Mouse (Mus musculus): ENCODE measurements around the gene Ascc2. TPM values are rescaled to one million over a fixed set of nuclear protein-coding genes. Genes with fewer than 3 reads are reported as not detected.

The Ascc2 gene
- polyA plus RNA-seq, 1 experiment = 18.0 TPM

DNA sequence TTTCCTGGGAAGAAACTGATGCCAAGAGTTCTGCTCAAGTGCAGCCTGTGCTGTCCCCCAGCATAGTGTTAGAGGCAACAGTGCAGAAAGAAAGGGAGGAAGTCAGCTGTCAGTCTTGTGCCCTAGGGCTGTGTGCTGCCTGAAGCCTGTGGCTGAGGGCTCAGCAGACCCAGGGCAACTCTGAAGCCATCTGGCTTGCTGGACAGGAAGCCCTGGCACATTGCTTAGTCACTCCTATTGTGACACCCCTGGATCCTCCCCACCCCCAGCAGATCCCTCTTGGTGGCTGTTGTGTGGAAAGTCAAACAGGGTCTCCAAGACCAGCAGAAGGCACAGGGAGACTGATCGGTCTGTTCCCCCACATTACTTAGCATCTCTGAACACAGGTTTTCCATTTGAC lies 37.0 kb downstream of the Ascc2 start:
- 100% methylated on average over 1 of the region's 1 CpGs for WGBS
- Histone ChIP-seq H3K27me3 (replicated peaks; ENCODE audit: control insufficient read depth, insufficient read depth, low read length) (no peaks in the 10 kb centered on the region), H3K36me3 (ENCODE audit: control insufficient read depth, insufficient read depth, low read length) (no peaks in the 10 kb centered on the region), H3K27ac (ENCODE audit: insufficient read depth, low read depth, low read length) (no peak overlapping the region), H3K4me3 (ENCODE audit: insufficient read depth, low read depth, low read length) (no peak overlapping the region), H3K4me1 (ENCODE audit: control insufficient read depth, insufficient read depth, low read length) (no peaks in the 10 kb centered on the region)
- TF ChIP-seq CTCF (conservative IDR thresholded peaks at IDR 0.05; ENCODE audit: insufficient read depth, insufficient read length, low read depth, low read length) (no peak), POLR2A (IDR thresholded peaks at IDR 0.05; ENCODE audit: low read depth, low read length) (no peak)
- no peak for DNase-seq

DNA sequence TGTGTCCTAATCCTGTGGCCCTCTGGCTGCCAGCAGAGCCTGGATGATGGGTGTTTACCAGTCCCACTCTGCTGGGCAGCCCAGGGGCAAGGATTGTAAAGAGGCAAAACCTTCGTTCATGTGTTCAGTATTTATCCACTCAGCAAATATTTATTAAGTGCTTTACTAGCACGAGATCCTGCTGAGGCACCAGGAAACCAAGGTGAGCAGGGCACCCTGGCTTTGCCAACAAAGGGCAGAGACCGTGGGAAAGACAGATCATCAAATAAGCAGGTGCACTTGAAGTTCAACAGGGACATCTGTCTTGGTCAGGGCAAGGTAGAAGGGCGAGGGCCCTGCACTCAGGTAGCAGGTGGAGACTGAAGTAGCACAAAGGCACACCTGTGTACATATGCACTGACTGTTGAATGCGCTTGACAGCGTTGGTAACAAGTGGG lies 37.6 kb downstream of the Ascc2 start:
- Histone ChIP-seq H3K4me3 (ENCODE audit: insufficient read depth, low read depth, low read length) (no peak overlapping the region), H3K36me3 (ENCODE audit: control insufficient read depth, insufficient read depth, low read length) (peaks cover 2% of the 10 kb centered on the region; the same call in 1 of the 2 replicates), H3K4me1 (ENCODE audit: control insufficient read depth, insufficient read depth, low read length) (no peaks in the 10 kb centered on the region), H3K27ac (ENCODE audit: insufficient read depth, low read depth, low read length) (no peak overlapping the region), H3K27me3 (replicated peaks; ENCODE audit: control insufficient read depth, insufficient read depth, low read length) (no peaks in the 10 kb centered on the region)
- DNase-seq = peak; percentile 50
- no peak for TF ChIP-seq CTCF (conservative IDR thresholded peaks at IDR 0.05; ENCODE audit: insufficient read depth, insufficient read length, low read depth, low read length)
- TF ChIP-seq POLR2A (IDR thresholded peaks at IDR 0.05; ENCODE audit: low read depth, low read length) = no peak
- 73% methylated on average over 6 of the region's 6 CpGs for WGBS

DNA sequence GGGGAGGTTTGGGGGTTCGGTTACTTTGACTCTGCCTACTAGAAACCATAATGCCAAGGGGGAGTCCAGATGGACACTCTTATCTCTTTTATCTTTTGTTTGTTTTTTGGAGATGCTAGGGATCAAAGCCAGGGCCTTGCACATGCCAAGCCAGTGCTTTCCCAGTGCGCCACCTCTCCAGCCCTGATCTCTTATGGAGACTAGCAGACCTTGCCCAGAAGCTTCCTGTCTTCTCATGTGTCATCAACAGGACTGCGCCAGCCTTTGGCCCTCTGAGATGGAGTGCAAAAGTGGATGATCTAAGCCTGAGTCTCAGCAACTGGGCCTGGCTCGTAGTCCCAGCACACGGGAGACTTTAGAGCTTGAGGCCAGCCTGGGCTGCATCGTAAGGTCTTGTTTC lies 38.1 kb downstream of the Ascc2 start:
- peaks cover 2% of the 10 kb centered on the region; the same call in 1 of the 2 replicates for H3K36me3 ChIP-seq (ENCODE audit: control insufficient read depth, insufficient read depth, low read length)
- WGBS = 97% methylated on average over 6 of the region's 6 CpGs

DNA sequence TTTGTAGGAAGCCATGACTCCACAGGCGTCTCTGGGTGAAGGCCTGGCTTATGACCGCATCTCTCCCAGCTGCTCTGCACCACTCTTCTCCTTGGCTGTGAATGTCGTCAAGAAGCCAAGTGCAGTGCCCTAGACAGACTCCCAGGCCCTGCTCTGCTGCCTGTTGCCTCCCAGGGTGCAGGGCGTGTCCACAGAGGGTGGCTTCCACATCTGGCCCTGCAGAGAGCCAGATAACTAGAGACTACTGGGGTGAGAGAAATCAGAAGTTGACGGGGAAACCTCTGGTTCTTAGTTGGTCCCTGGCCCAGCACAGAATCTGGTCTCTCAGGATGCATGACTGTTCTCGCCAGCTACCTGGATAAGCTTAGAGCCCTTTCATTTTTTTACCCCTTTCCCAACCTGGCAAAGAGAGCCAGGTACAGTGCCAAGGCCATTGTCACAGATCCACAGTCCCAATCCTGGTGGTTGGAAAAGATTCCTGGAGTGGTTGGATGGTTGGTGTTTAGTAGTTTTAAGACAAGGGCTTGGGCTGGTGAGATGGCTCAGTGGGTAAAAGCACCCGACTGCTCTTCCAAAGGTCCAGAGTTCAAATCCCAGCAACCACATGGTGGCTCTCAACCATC lies 39.8 kb downstream of the Ascc2 start:
- H3K27ac ChIP-seq (ENCODE audit: insufficient read depth, low read depth, low read length) = no peak overlapping the region
- H3K4me1 ChIP-seq (ENCODE audit: control insufficient read depth, insufficient read depth, low read length) = no peaks in the 10 kb centered on the region
- peaks cover 2% of the 10 kb centered on the region; the same call in 1 of the 2 replicates for H3K36me3 ChIP-seq (ENCODE audit: control insufficient read depth, insufficient read depth, low read length)
- TF ChIP-seq POLR2A (IDR thresholded peaks at IDR 0.05; ENCODE audit: low read depth, low read length) (no peak), CTCF (conservative IDR thresholded peaks at IDR 0.05; ENCODE audit: insufficient read depth, insufficient read length, low read depth, low read length) (no peak)
- no peak for DNase-seq
- H3K27me3 ChIP-seq (replicated peaks; ENCODE audit: control insufficient read depth, insufficient read depth, low read length) = no peaks in the 10 kb centered on the region
- H3K4me3 ChIP-seq (ENCODE audit: insufficient read depth, low read depth, low read length) = no peak overlapping the region
- 93% methylated on average over 7 of the region's 7 CpGs for WGBS

More for the DNA sequence above, 38.1 kb downstream of the Ascc2 start:
- no peak overlapping the region for H3K4me3 ChIP-seq (ENCODE audit: insufficient read depth, low read depth, low read length)
- H3K27me3 ChIP-seq (replicated peaks; ENCODE audit: control insufficient read depth, insufficient read depth, low read length) = no peaks in the 10 kb centered on the region
- no peak for DNase-seq
- H3K27ac ChIP-seq (ENCODE audit: insufficient read depth, low read depth, low read length) = no peak overlapping the region
- TF ChIP-seq CTCF (conservative IDR thresholded peaks at IDR 0.05; ENCODE audit: insufficient read depth, insufficient read length, low read depth, low read length) (no peak), POLR2A (IDR thresholded peaks at IDR 0.05; ENCODE audit: low read depth, low read length) (no peak)
- no peaks in the 10 kb centered on the region for H3K4me1 ChIP-seq (ENCODE audit: control insufficient read depth, insufficient read depth, low read length)

DNA sequence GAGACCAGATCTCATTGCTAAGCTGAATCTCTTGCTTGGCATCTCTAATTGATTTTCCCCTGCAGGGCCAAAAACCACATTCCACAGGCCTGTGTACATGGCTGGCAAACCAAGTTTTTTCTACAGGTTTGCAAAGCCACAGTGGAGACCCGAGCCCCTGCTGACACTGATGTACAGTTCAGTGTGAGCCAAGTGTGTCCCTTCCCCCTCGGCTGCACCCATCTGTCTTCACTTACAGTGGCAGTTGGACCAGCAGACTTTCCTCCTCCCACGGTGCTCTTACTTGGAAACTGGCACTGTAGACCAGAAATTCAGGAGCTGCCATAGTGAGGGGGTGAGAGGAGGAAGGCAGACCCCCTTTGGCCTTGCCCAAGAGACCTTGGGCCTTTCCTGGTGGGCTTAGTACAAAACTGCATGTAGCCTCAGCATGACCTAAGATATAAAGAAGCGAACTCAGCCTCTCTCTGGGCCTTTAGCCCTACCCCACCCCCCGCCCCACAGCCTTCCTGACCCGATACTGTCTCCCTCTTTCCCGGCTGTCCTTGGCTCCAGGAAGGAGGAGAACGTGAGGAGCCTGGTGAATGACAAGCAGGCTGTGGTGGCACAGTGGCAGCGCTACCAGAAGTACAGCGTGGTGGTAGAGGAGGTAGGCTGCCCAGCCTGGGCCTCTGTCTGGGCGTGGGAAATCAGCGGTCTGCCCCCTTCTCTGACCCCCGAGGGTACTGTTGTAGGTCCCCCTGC lies 41.3 kb downstream of the Ascc2 start:
- peaks cover 2% of the 10 kb centered on the region; the same call in 1 of the 2 replicates for H3K36me3 ChIP-seq (ENCODE audit: control insufficient read depth, insufficient read depth, low read length)
- DNase-seq = no peak
- no peaks in the 10 kb centered on the region for H3K4me1 ChIP-seq (ENCODE audit: control insufficient read depth, insufficient read depth, low read length)
- 73% methylated on average over 13 of the region's 13 CpGs for WGBS
- H3K27ac ChIP-seq (ENCODE audit: insufficient read depth, low read depth, low read length) = no peak overlapping the region
- H3K27me3 ChIP-seq (replicated peaks; ENCODE audit: control insufficient read depth, insufficient read depth, low read length) = no peaks in the 10 kb centered on the region
- TF ChIP-seq POLR2A (IDR thresholded peaks at IDR 0.05; ENCODE audit: low read depth, low read length) = no peak
- no peak for TF ChIP-seq CTCF (conservative IDR thresholded peaks at IDR 0.05; ENCODE audit: insufficient read depth, insufficient read length, low read depth, low read length)
- H3K4me3 ChIP-seq (ENCODE audit: insufficient read depth, low read depth, low read length) = no peak overlapping the region

DNA sequence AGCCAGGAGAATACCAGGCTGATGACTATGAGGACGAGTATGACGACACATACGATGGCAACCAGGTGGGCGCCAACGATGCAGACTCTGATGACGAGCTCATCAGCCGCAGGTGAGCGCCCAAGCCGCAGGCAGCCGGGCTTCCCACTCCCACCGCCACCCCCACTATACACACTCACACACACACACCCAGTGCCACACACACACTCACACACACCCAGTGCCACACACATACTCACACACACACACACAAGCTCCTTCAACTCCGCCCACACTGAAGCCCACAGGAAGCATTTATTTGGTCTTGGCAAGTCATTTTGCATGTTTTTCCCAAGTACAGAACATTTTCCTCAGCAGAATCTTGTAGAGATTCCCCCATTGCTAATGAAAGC lies 41.9 kb downstream of the Ascc2 start:
- H3K27ac ChIP-seq (ENCODE audit: insufficient read depth, low read depth, low read length) = no peak overlapping the region
- peaks cover 2% of the 10 kb centered on the region; the same call in 1 of the 2 replicates for H3K36me3 ChIP-seq (ENCODE audit: control insufficient read depth, insufficient read depth, low read length)
- TF ChIP-seq POLR2A (IDR thresholded peaks at IDR 0.05; ENCODE audit: low read depth, low read length) (no peak), CTCF (conservative IDR thresholded peaks at IDR 0.05; ENCODE audit: insufficient read depth, insufficient read length, low read depth, low read length) (no peak)
- H3K4me3 ChIP-seq (ENCODE audit: insufficient read depth, low read depth, low read length) = no peak overlapping the region
- 80% methylated on average over 12 of the region's 12 CpGs for WGBS
- no peaks in the 10 kb centered on the region for H3K4me1 ChIP-seq (ENCODE audit: control insufficient read depth, insufficient read depth, low read length)
- no peak for DNase-seq
- no peaks in the 10 kb centered on the region for H3K27me3 ChIP-seq (replicated peaks; ENCODE audit: control insufficient read depth, insufficient read depth, low read length)

DNA sequence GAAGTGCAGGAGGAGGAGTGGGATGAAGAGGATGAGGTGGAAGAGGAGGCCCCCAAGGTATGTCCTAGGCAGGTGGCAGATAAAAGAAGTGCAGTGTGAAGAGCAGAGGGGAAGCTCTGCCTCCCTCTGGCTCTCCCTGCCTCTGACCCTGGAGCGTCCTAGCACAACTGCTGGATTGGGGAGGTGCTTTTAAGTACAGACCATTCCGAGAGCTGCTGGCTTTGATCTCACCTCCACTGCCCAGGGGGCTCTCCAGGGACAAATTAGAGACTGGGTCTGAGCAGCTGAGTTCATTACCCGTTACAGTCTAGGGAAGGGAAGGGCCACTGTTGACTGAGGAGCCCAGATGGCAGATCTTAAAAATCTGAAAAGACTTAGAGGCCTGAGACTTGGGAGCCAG lies 42.6 kb downstream of the Ascc2 start:
- H3K27me3 ChIP-seq (replicated peaks; ENCODE audit: control insufficient read depth, insufficient read depth, low read length) = no peaks in the 10 kb centered on the region
- peaks cover 2% of the 10 kb centered on the region; the same call in 1 of the 2 replicates for H3K36me3 ChIP-seq (ENCODE audit: control insufficient read depth, insufficient read depth, low read length)
- H3K4me3 ChIP-seq (ENCODE audit: insufficient read depth, low read depth, low read length) = no peak overlapping the region
- H3K4me1 ChIP-seq (ENCODE audit: control insufficient read depth, insufficient read depth, low read length) = no peaks in the 10 kb centered on the region
- no peak for DNase-seq
- no peak overlapping the region for H3K27ac ChIP-seq (ENCODE audit: insufficient read depth, low read depth, low read length)
- TF ChIP-seq CTCF (conservative IDR thresholded peaks at IDR 0.05; ENCODE audit: insufficient read depth, insufficient read length, low read depth, low read length) (no peak), POLR2A (IDR thresholded peaks at IDR 0.05; ENCODE audit: low read depth, low read length) (no peak)
- 82% methylated on average over 3 of the region's 3 CpGs for WGBS
